Mouse (Mus musculus): Measurements from ENCODE around the gene Adora2b. TPM values are rescaled to one million over a fixed set of nuclear protein-coding genes. Genes with fewer than 3 reads are reported as not detected.
A peak's percentile ranks its signal among the peaks of the same experiment; 100 is the strongest.
"Not testable (repeated sequence)": the region's sequence is repeated elsewhere in the genome, so short reads cannot be mapped to it uniquely, and the experiment has no call there.

Gene Adora2b
- polyA plus RNA-seq, 1 experiment, result 8.3 TPM

DNA sequence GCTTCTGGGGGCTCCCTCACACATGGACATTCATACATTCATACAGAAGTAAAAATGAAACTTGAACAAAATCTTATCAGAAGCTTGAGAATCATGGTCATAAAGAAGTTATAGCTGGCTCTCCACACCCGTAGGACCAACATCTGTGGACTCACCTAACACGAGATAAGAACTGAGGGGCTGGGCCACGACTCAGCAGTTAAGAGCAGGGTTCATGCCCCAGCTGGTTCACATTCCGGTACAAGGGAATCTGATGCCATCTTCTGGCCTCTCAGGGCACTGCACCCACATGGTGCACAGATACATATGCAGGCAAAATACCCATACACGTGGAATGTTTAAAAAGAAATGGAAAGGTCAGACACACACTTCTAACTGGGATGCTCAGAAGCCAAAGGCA lies 29.2 kb downstream of the Adora2b start:
- TF ChIP-seq CTCF (IDR thresholded peaks at IDR 0.05; ENCODE audit: extremely low read depth, insufficient read depth, low read length) (peak; percentile 62), POLR2A (IDR thresholded peaks at IDR 0.05; ENCODE audit: extremely low read depth, insufficient read depth, low read length) (no peak)
- Histone ChIP-seq H3K27ac (ENCODE audit: insufficient read depth, low read length) (no peak overlapping the region), H3K4me1 (ENCODE audit: control insufficient read depth, insufficient read depth, low read length) (peaks cover 4% of the 10 kb centered on the region), H3K4me3 (ENCODE audit: insufficient read depth, low read length) (no peak overlapping the region)

- Histone ChIP-seq H3K4me3 (ENCODE audit: insufficient read depth, low read length) (peak within 1 kb of the TSS; percentile 88), H3K27ac (ENCODE audit: insufficient read depth, low read length) (peak within 1 kb of the TSS; percentile 72), H3K4me1 (ENCODE audit: control insufficient read depth, insufficient read depth, low read length) (peaks cover 4% of the 10 kb centered on the region)
- TF ChIP-seq POLR2A (IDR thresholded peaks at IDR 0.05; ENCODE audit: extremely low read depth, insufficient read depth, low read length) (peak; percentile 91), CTCF (IDR thresholded peaks at IDR 0.05; ENCODE audit: extremely low read depth, insufficient read depth, low read length) (peak; percentile 75)
Observed at GRCm38 (mm10) chr11:62280675-62281600, 32.2 kb downstream of the Adora2b start, which contains the start of the genes Zswim7 and Ttc19. Gene Zswim7 (minus strand): TSS chr11:62281375. Gene Ttc19 (plus strand): TSS chr11:62281473.

GRCm38 (mm10) chr11:62281601-62281997 lies 32.8 kb downstream of the Adora2b start:
- peak overlapping the region; percentile 60 for H3K27ac ChIP-seq (ENCODE audit: insufficient read depth, low read length)
- no peak for TF ChIP-seq POLR2A (IDR thresholded peaks at IDR 0.05; ENCODE audit: extremely low read depth, insufficient read depth, low read length)
- TF ChIP-seq CTCF (IDR thresholded peaks at IDR 0.05; ENCODE audit: extremely low read depth, insufficient read depth, low read length), result no peak

DNA sequence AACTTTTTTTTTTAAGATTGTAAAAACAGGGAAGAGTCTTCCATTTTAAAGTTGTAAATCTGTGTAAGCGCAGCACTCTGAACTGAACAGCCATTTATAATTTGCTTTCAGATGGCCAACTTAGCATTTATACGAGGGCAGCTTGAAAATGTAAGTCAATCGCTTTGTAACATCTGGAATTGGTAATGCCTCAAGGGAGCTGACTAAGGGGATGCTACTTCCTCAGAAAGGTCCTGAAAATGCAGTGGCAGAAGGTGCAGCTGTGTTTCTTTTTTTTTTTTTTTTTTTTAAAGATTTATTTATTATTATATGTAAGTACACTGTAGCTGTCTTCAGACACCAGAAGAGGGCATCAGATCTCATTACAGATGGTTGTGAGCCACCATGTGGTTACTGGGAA lies 35.2 kb downstream of the Adora2b start:
- H3K27ac ChIP-seq (ENCODE audit: insufficient read depth, low read length); H3K4me1 ChIP-seq (ENCODE audit: control insufficient read depth, insufficient read depth, low read length); H3K4me3 ChIP-seq (ENCODE audit: insufficient read depth, low read length): not testable (repeated sequence)

More at GRCm38 (mm10) chr11:62281601-62281997, 32.8 kb downstream of the Adora2b start:
- Histone ChIP-seq H3K4me3 (ENCODE audit: insufficient read depth, low read length) (peak overlapping the region; percentile 88), H3K4me1 (ENCODE audit: control insufficient read depth, insufficient read depth, low read length) (peaks cover 4% of the 10 kb centered on the region)

DNA sequence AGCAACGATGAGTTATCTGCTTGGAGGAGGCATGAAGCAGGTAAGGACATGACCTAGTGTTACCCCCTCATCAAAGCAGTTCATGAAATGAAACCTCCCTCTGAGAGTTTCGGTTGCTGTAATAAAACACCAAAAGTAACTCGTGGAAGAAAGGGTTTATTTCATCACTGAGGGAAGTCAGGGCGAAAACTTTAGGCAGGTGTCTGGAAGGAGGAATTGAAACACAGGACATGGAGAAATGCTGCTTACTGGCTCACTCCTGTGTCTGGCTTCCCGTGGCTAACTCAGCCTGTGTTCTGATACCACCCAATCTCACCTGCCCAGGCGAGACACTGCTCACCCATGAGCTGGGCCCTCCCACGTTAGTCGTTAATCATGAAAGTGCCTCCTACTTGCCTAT lies 36.2 kb downstream of the Adora2b start:
- H3K4me3 ChIP-seq (ENCODE audit: insufficient read depth, low read length), result no peak overlapping the region
- H3K27ac ChIP-seq (ENCODE audit: insufficient read depth, low read length), result no peak overlapping the region
- TF ChIP-seq CTCF (IDR thresholded peaks at IDR 0.05; ENCODE audit: extremely low read depth, insufficient read depth, low read length) (no peak), POLR2A (IDR thresholded peaks at IDR 0.05; ENCODE audit: extremely low read depth, insufficient read depth, low read length) (no peak)
- peaks cover 4% of the 10 kb centered on the region for H3K4me1 ChIP-seq (ENCODE audit: control insufficient read depth, insufficient read depth, low read length)

DNA sequence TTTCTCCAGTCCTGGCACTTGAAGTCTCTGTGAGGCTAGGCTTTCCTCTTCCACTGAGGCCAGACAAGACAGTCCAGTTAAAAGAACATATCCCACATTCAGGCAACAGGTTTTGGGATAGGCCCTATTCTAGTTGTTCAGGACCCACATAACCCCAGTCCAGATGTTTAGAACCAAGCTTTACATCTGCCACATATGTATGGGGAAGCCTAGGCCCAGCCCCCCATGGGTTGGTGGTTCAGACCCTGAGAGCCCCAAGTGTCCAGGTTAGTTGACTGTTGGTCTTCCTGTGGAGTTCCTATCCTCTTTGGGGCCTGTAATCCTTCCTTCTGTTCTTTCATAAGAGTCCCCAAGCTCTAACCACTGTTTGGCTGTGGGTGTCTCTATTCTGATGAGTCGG lies 38.9 kb downstream of the Adora2b start:
- Histone ChIP-seq H3K4me1 (ENCODE audit: control insufficient read depth, insufficient read depth, low read length) (peaks cover 2% of the 10 kb centered on the region), H3K4me3 (ENCODE audit: insufficient read depth, low read length) (no peak overlapping the region), H3K27ac (ENCODE audit: insufficient read depth, low read length) (no peak overlapping the region)
- no peak for TF ChIP-seq CTCF (IDR thresholded peaks at IDR 0.05; ENCODE audit: extremely low read depth, insufficient read depth, low read length)
- no peak for TF ChIP-seq POLR2A (IDR thresholded peaks at IDR 0.05; ENCODE audit: extremely low read depth, insufficient read depth, low read length)

- H3K27ac ChIP-seq (ENCODE audit: insufficient read depth, low read length), result no peak overlapping the region
- H3K4me1 ChIP-seq (ENCODE audit: control insufficient read depth, insufficient read depth, low read length), result no peaks in the 10 kb centered on the region; the same call in 1 of the 2 replicates
- TF ChIP-seq POLR2A (IDR thresholded peaks at IDR 0.05; ENCODE audit: extremely low read depth, insufficient read depth, low read length), result no peak
- TF ChIP-seq CTCF (IDR thresholded peaks at IDR 0.05; ENCODE audit: extremely low read depth, insufficient read depth, low read length), result no peak
- no peak overlapping the region for H3K4me3 ChIP-seq (ENCODE audit: insufficient read depth, low read length)
Observed at GRCm38 (mm10) chr11:62294121-62294520, 45.3 kb downstream of the Adora2b start.

GRCm38 (mm10) chr11:62298883-62299282 lies 50.1 kb downstream of the Adora2b start:
- no peak overlapping the region for H3K27ac ChIP-seq (ENCODE audit: insufficient read depth, low read length)
- no peak overlapping the region for H3K4me3 ChIP-seq (ENCODE audit: insufficient read depth, low read length)
- TF ChIP-seq POLR2A (IDR thresholded peaks at IDR 0.05; ENCODE audit: extremely low read depth, insufficient read depth, low read length) (no peak), CTCF (IDR thresholded peaks at IDR 0.05; ENCODE audit: extremely low read depth, insufficient read depth, low read length) (no peak)
- no peaks in the 10 kb centered on the region; the same call in 1 of the 2 replicates for H3K4me1 ChIP-seq (ENCODE audit: control insufficient read depth, insufficient read depth, low read length)

DNA sequence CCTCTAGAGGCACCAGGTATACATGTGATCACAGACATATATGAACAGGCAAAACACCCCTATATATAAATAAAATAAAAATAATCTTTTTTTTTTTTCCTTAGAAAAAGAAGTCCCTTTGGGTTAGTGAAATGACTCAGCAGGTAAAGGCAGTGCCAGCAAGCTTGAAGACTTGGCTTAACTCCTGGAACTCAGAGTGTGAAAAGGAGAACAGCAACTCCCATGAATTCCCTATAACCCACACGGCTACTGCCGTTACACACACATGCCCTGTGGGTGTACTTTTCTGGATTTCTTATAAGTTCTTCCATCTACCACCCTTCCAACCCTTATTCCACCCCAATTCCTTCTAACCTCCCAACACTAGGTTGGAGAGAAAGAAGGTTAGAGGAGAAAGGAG lies 57.1 kb downstream of the Adora2b start:
- Histone ChIP-seq H3K4me3 (ENCODE audit: insufficient read depth, low read length) (no peak overlapping the region), H3K27ac (ENCODE audit: insufficient read depth, low read length) (no peak overlapping the region), H3K4me1 (ENCODE audit: control insufficient read depth, insufficient read depth, low read length) (peaks cover 2% of the 10 kb centered on the region; the same call in 1 of the 2 replicates)
- TF ChIP-seq CTCF (IDR thresholded peaks at IDR 0.05; ENCODE audit: extremely low read depth, insufficient read depth, low read length), result no peak

DNA sequence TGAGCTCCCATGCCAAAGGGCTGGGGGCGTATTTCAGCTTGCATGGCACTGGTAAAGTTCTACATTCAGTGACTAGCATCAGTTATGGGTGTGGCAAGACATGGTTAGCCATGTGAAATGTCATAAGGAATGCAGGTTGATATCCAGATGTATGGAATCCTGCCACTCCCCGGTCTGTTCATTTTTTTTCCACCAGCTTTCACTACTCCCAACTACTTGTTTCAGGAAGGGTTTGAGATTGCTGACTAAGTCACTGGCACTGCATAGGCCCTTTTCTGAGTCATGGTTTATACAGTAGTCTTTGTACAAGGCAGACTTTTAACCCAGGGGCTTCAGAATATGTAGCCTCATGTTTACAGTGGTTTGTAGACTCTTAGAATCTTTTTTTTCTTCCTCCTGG lies 60.5 kb downstream of the Adora2b start:
- TF ChIP-seq POLR2A (IDR thresholded peaks at IDR 0.05; ENCODE audit: extremely low read depth, insufficient read depth, low read length), result no peak
- no peak for TF ChIP-seq CTCF (IDR thresholded peaks at IDR 0.05; ENCODE audit: extremely low read depth, insufficient read depth, low read length)
- no peak overlapping the region for H3K27ac ChIP-seq (ENCODE audit: insufficient read depth, low read length)
- H3K4me1 ChIP-seq (ENCODE audit: control insufficient read depth, insufficient read depth, low read length), result peaks cover 2% of the 10 kb centered on the region; the same call in 1 of the 2 replicates
- H3K4me3 ChIP-seq (ENCODE audit: insufficient read depth, low read length), result no peak overlapping the region

All from cortical plate, adult 2 months (tissue).